Mouse (Mus musculus): ENCODE results near the gene Eif3l. TPM values are rescaled to one million over a fixed set of nuclear protein-coding genes. Genes with fewer than 3 reads are reported as not detected.
A peak's percentile ranks its signal among the peaks of the same experiment; 100 is the strongest.

Gene Eif3l
- total RNA-seq, 4 experiments from 2014 or later, result 57.8 to 60.8 (median 60.6) TPM

DNA sequence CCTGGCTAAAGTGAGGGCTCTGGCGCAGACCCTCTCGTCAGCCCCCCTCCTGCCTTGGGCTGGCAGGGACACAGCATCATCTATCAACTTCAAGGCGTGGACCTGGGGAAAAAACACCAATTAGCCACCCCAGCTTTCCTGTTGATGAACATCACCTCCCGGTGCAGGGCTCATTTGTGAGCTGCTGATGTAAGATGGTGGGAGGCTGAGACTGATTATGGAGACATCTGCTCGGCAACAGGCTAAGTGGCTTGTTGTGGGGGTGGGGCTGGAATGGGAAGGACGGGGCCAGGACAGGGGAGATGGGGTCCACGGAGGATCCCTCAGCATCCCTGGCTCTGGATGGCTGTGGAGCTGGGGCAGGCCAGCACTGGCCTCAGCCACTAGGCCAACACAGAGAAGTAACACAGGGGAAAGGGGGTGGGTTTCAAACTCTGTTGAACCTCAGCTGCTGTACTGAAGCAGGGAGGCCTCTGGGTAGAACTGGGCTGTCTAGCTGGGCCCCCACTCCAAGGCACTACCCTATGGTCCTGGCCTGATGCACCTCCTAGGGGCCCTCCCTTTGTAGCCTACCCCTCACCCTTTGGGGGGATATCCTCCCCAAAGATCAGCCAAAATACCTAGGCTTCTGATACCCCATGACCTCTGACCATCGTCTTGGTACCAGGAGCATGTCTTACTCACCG lies 24.7 kb upstream of the Eif3l start:
- DNase-seq (ENCODE audit: low spot score in 2 of 2), result no peak

- DNase-seq (ENCODE audit: low spot score in 2 of 2), result no peak
Observed at GRCm38 (mm10) chr15:79050964-79051363, 24.0 kb upstream of the Eif3l start.

- DNase-seq (ENCODE audit: low spot score in 2 of 2), result no peak
Observed at GRCm38 (mm10) chr15:79051461-79052360, 23.3 kb upstream of the Eif3l start.

- DNase-seq (ENCODE audit: low spot score in 2 of 2), result no peak
Observed at GRCm38 (mm10) chr15:79052366-79052765, 22.6 kb upstream of the Eif3l start.

- no peak for DNase-seq (ENCODE audit: low spot score in 2 of 2)
Observed at GRCm38 (mm10) chr15:79056601-79057000, 18.4 kb upstream of the Eif3l start.

DNA sequence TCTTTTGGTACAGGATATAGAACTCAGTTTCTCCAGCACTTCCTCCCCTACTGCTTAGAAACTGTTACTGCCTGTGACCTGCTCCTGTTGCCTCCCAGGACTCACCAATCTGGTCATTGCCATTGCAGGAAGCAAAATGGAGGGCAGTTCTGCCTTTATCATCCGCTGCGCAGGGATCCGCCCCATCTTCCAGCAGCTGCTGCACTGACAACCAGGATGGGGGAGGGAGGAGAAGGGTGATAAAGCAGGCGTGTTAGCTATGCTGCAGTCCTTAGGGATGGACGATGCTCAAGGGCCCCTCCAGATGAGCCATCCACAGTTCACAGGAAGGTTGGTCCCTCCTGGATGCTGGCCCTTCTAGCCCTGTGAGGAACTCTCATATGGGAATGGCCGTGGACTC lies 17.1 kb upstream of the Eif3l start:
- no peak for DNase-seq (ENCODE audit: low spot score in 2 of 2)

DNA sequence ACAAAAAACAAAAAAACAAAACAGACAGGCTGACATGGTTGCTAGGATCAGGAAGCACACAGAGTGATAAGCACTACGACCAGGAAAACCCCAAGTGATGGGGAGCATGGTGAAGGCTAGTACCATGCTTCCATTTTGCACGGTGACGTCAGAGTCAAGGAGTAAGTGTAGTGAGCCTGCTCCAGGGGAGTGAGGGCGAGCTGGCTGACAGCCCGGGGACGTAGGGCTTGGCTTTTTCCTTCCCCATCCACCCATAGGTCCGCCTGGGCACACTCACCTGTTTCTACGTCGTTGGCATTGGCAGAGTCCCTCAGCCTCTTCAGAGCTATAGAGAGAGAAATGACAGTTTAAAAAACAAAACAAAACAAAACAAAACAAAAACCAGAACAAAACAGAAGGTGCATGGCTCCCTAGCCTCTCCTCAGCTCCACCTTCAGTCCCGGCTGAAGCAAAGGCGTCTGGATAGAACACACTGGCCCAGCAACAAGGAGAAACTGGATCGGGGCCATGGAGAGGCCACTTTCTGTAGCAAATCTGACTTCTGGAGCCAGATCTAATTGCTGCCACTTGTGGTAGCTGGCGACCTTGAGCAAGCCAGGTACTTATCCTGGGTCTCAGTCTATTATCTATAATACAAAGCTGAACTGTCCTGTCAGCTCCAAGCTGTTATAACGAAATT lies 14.0 kb upstream of the Eif3l start:
- DNase-seq (ENCODE audit: low spot score in 2 of 2), result no peak

- peak; percentile 92 to 95 for DNase-seq (ENCODE audit: low spot score in 2 of 2)
Observed at GRCm38 (mm10) chr15:79062376-79063159, 12.4 kb upstream of the Eif3l start, which contains the start of gene Ankrd54. TSS of gene Ankrd54 (minus strand) at chr15:79062893.

DNA sequence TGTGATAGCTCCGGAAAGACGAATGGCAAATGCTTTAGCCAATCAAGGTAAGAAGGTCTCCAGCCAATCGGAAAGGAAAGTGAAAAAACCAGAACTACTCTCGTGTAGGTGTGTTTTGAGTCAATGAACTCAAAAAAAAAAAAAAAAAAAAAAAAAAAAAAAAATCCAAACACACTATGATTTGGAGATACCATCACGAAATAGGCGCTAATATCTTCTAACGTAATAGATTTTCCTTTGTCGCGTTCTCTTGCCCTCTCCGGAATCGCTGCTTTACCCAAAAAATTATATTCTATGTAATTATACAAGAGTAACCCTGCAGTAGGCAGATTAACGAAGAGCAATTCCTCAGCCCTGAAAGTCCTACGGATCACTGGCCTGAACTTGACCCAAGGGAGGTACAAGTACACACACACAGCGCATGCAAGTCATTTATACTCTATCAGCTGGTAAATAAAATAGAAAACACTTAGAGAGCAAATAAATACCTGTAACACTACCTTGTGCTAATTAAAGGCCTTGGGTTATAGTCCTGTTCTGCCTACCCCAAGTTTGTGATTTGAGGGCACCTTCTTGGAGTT lies 11.7 kb upstream of the Eif3l start:
- DNase-seq (ENCODE audit: low spot score in 2 of 2), result no peak

GRCm38 (mm10) chr15:79065086-79065770 lies 9.8 kb upstream of the Eif3l start:
- no peak for DNase-seq (ENCODE audit: low spot score in 2 of 2)

GRCm38 (mm10) chr15:79066276-79066675 lies 8.7 kb upstream of the Eif3l start:
- DNase-seq (ENCODE audit: low spot score in 2 of 2), result no peak

GRCm38 (mm10) chr15:79067631-79068030 lies 7.3 kb upstream of the Eif3l start:
- DNase-seq (ENCODE audit: low spot score in 2 of 2), result no peak

DNA sequence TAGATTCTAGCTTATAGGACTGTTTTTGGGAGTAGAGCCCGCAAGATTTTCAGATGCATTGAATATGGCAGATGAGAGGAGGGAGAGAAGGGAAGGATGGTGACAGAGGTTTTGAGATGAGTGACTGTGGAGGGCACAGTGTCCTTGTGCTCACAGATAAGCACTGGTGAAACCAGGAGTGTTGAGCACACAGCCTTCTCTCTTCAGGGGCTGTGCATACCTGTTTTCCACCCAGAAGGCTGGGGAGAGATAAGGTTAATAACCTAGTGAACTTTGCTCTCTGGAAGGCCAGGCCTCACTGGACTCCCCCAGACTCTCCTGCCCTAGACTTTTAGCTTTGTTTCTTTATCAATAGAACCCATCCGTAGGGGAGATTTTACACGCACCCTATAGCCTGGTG lies 6.6 kb upstream of the Eif3l start:
- no peak for DNase-seq (ENCODE audit: low spot score in 2 of 2)

DNA sequence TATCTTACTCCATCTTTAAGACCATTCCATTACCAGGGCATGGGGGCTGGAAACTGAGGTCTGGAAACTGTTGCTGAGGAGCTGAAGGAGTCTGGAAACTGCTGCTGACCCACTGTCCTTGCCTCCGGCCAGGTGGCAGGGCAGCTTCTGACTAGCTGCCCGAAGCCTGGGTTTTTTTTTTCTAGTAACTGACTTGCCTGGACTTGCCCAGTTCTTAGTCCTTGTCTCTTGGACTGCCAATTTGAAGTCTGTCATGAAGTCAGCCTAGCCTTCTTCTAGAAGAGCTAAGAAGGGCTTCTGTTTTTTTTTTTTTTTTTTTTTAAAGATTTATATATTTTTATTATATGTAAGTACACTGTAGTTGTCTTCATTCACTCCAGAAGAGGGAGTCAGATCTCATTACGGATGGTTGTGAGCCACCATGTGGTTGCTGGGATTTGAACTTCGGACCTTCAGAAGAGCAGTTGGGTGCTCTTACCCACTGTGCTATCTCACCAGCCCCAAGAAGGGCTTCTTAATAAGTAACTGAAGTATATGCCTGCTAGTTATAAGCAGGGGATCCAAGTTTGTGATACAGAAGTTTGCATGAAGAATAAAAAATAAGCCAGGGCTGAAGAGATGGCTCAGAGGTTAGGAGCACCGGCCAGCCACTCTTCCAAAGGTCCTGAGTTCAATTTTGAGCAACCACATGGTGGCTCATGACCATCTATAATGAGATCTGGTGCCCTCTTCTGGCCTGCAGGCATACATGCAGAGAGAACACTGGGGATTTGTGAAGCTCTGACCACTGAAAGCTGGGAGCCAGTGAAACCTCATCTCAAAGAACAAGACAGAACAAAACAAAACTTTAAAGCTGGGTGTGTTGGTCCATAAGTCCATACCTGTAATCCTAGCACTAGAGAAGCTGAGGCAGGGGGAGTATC lies 3.6 kb upstream of the Eif3l start:
- DNase-seq (ENCODE audit: low spot score in 2 of 2), result no peak

- DNase-seq (ENCODE audit: low spot score in 2 of 2), result no peak
Observed at GRCm38 (mm10) chr15:79073752-79074151, 1.2 kb upstream of the Eif3l start.

- DNase-seq (ENCODE audit: low spot score in 2 of 2), result no peak
Observed at GRCm38 (mm10) chr15:79074446-79074845, 533 bp upstream of the Eif3l start.

DNA sequence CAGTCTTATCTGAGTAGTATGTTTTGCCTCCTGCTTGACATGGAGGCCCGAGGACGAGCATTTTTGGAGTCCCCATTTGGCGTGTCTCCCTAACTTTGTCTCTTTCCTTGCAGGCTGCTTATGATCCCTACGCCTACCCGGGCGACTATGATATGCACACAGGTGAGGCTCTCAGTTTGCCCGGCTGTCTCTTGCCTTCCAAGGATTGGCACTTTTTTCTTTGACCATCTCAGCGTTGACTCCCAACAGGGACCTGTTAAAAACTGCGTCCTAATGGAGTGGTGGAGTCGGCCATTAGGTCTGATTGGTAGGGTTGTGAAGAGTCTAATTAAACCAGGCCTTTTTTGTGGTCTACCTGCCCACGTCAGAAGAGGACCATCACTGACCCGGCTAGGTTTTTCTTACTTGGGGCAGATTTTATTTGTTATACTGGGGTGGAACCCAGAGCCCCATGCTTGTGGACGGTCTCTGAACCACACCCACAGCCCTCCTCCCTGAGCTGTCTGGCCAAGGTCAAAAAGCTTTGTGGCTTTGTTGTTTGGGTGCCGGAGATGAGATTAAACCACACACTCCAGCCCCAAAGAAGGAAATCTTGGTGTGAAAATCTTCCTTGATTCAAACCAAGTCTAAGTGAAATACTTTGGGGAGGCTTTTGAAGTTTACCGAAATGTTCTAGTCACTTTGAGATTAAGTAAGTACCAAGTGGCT lies 833 bp downstream of the Eif3l start:
- no peak for DNase-seq (ENCODE audit: low spot score in 2 of 2)

DNA sequence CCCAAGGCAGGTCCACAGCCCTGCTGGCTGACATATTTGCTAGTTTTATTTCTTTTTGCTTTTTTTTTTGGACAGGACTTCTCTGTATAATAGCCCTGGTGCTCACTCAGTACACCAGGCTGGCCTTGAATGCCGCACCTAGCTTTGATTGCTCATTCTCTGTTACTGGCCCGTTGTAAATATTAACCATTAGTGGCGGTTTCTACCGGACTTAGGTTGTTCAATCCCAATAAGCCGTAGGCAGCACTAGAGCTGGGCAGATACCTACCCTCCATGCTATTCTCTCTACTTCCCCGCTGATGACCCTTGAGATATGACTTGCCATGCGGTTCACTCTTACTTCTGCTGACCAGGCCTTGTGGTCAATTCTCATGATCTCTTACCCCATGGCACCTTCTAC lies 4.6 kb downstream of the Eif3l start:
- DNase-seq (ENCODE audit: low spot score in 2 of 2), result no peak

- DNase-seq (ENCODE audit: low spot score in 2 of 2), result no peak
Observed at GRCm38 (mm10) chr15:79092284-79092683, 17.3 kb downstream of the Eif3l start.

Measured in gastrocnemius, adult 8-10 months (tissue).